10 mouse cellular contexts compared by ENCODE assay signal in genomic region chr2:168767582-168767981, GRCm38 (mm10). TPM values are rescaled to one million over a fixed set of nuclear protein-coding genes. Genes with fewer than 3 reads are reported as not detected.
DNase-seq lines count a peak whose midpoint lies in the region; ATAC-seq and TF ChIP-seq lines count a peak whose summit lies in the region.
"Had no signal": no experiment of that assay in that cellular context is flagged by ENCODE, and none has a peak within 500 bp of the region (broad histone marks: within the 10 kb centered on the region; RNA-seq: fewer than 3 reads in every experiment).

TSS of gene Sall4 (minus strand) at chr2:168767943.

- no peak for DNase-seq in layer of hippocampus, adult 2 months (ENCODE audit: low spot score in 2 of 2)
- no peak for DNase-seq in layer of hippocampus, adult 8-10 months (ENCODE audit: low spot score in 2 of 2)
- no peak for DNase-seq in forebrain, embryonic 10.5 days (ENCODE audit: extremely low spot score, low spot score)
- DNase-seq in limb, embryonic 10.5 days (ENCODE audit: low spot score) = no peak
- DNase-seq in cerebellum, adult 9-11 months = no peak
- DNase-seq in urinary bladder, adult 18-20 months (ENCODE audit: low spot score in 2 of 2) = no peak

- 11% methylated on average over 10 of the region's 10 CpGs for WGBS in forebrain, embryonic 10.5 days
- WGBS in limb, embryonic 10.5 days = 13% methylated on average over 10 of the region's 10 CpGs
- 10% methylated on average over 10 of the region's 10 CpGs for WGBS in neural tube, embryonic 14.5 days

- H3K4me2 ChIP-seq in neural tube, embryonic 14.5 days (ENCODE audit: low read depth, low read length) = peak within 1 kb of the TSS; percentile 88

- peak within 1 kb of the TSS; percentile 40 for H3K4me3 ChIP-seq in layer of hippocampus, adult 2 months
- H3K4me3 ChIP-seq in forebrain, embryonic 10.5 days = peak within 1 kb of the TSS; percentile 90
- H3K4me3 ChIP-seq in limb, embryonic 10.5 days = peak within 1 kb of the TSS; percentile 76
- peak within 1 kb of the TSS; percentile 41 for H3K4me3 ChIP-seq in neural tube, embryonic 14.5 days (ENCODE audit: low read depth, low read length)

- TF ChIP-seq CTCF in layer of hippocampus, adult 2 months (conservative IDR thresholded peaks at IDR 0.05) = no peak

- H3K36me3 ChIP-seq in forebrain, embryonic 10.5 days (replicated peaks) = no peaks in the 10 kb centered on the region
- H3K36me3 ChIP-seq in limb, embryonic 10.5 days = no peaks in the 10 kb centered on the region
- H3K36me3 ChIP-seq in neural tube, embryonic 14.5 days (ENCODE audit: control insufficient read depth, insufficient read depth, low read length) = no peaks in the 10 kb centered on the region

- H3K27ac ChIP-seq in layer of hippocampus, adult 2 months = no peak within 1 kb of the TSS
- peak within 1 kb of the TSS; percentile 96 for H3K27ac ChIP-seq in forebrain, embryonic 10.5 days
- peak within 1 kb of the TSS; percentile 98 for H3K27ac ChIP-seq in limb, embryonic 10.5 days
- H3K27ac ChIP-seq in neural tube, embryonic 14.5 days (ENCODE audit: low read depth, low read length) = no peak within 1 kb of the TSS

- H3K9ac ChIP-seq in neural tube, embryonic 14.5 days (replicated peaks; ENCODE audit: low read depth, low read length) = peak within 1 kb of the TSS; percentile 37; the same call in 1 of the 2 replicates

- H3K4me1 ChIP-seq in forebrain, embryonic 10.5 days = peaks cover 60% of the 10 kb centered on the region
- H3K4me1 ChIP-seq in limb, embryonic 10.5 days = peaks cover 44% of the 10 kb centered on the region
- peaks cover 18% of the 10 kb centered on the region for H3K4me1 ChIP-seq in neural tube, embryonic 14.5 days (ENCODE audit: control insufficient read depth, insufficient read depth, low read length)

- H3K9me3 ChIP-seq in forebrain, embryonic 10.5 days = no peaks in the 10 kb centered on the region
- no peaks in the 10 kb centered on the region for H3K9me3 ChIP-seq in limb, embryonic 10.5 days (replicated peaks)
- H3K9me3 ChIP-seq in neural tube, embryonic 14.5 days (ENCODE audit: control insufficient read depth, low read length) = no peaks in the 10 kb centered on the region

- no peak for ATAC-seq in neural tube, embryonic 14.5 days (ENCODE audit: low read depth)
- no peak for ATAC-seq in erythroid progenitor cell, adult 5-6 weeks (replicated peaks; ENCODE audit: low FRiP score, poor library complexity, severe bottlenecking)

- H3K27me3 ChIP-seq in forebrain, embryonic 10.5 days (ENCODE audit: poor library complexity, severe bottlenecking) = peaks cover 36% of the 10 kb centered on the region
- H3K27me3 ChIP-seq in limb, embryonic 10.5 days (ENCODE audit: low read depth, poor library complexity, severe bottlenecking) = peaks cover 17% of the 10 kb centered on the region
- peaks cover 11% of the 10 kb centered on the region; the same call in 1 of the 2 replicates for H3K27me3 ChIP-seq in neural tube, embryonic 14.5 days (ENCODE audit: control insufficient read depth, insufficient read depth, low read length)

RNA-seq across cellular contexts. Expression of gene Sall4, which starts in this region (rescaled TPM):
- total RNA-seq in layer of hippocampus, adult 2 months (2021) = under 1 TPM; 0.34 to 0.61 TPM
- 1 to 10 TPM in 1 of 4 experiments, under 1 TPM in 3; 0.54 to 1.3 (median 0.67) TPM for total RNA-seq in layer of hippocampus, adult 8-10 months (2022)
- 35.3 and 39.1 TPM in 2 replicates for polyA plus RNA-seq in forebrain, embryonic 10.5 days (2016; fragmentation: Nextera tagmentation; extraction: Ambion mirVana)
- polyA plus RNA-seq in limb, embryonic 10.5 days (2016; fragmentation: Nextera tagmentation; extraction: Ambion mirVana) = 26.8 and 53.3 TPM in 2 replicates
- polyA plus RNA-seq in neural tube, embryonic 14.5 days (2014; fragmentation: Nextera tagmentation; extraction: Ambion mirVana) = 0.82 and 1.1 TPM in 2 replicates
- not detected in 2 replicates for total RNA-seq in erythroid progenitor cell, adult 5-6 weeks (2015; ENCODE audit: low replicate concordance)
- total RNA-seq in erythroid progenitor cell, adult 5-6 weeks (2017; ENCODE audit: low replicate concordance) = not detected in 2 replicates
- total RNA-seq: monocyte, adult 5-6 weeks had no signal
- polyA plus RNA-seq: kidney, adult 2 months had no signal

Comparison
In these comparisons a context has a peak if more than half of its experiments do, and no peak if none do; other contexts are left out.
1. RNA of gene Sall4 (polyA plus RNA-seq): 35.3 to 39.1 TPM in forebrain, embryonic 10.5 days and 26.8 to 53.3 TPM in limb, embryonic 10.5 days; 0.82 to 1.1 TPM in neural tube, embryonic 14.5 days; every median in the first group is over 10 times any median in the second.
2. H3K27ac ChIP-seq: peak in forebrain, embryonic 10.5 days (single experiment) and limb, embryonic 10.5 days (single experiment); none in layer of hippocampus, adult 2 months (single experiment) and neural tube, embryonic 14.5 days (single experiment).
3. H3K4me3 ChIP-seq: peak in every context shown above with its lines; median percentile 90 in forebrain, embryonic 10.5 days; 76 in limb, embryonic 10.5 days; 41 in neural tube, embryonic 14.5 days; 40 in layer of hippocampus, adult 2 months.